Mouse (Mus musculus) hindlimb bud, embryonic 11.5 days (tissue): ENCODE data around the gene Hdac7.
"Not testable (repeated sequence)": the region's sequence is repeated elsewhere in the genome, so short reads cannot be mapped to it uniquely, and the experiment has no call there.

ENCODE experiments used
- DNase-seq: peaks from one replicate; pipeline ENCODE4 v3.0.0-alpha.2; 2012; ENCODE audit warnings: low read depth, low spot score; ENCODE audit errors: extremely low spot score

Gene Hdac7

DNA sequence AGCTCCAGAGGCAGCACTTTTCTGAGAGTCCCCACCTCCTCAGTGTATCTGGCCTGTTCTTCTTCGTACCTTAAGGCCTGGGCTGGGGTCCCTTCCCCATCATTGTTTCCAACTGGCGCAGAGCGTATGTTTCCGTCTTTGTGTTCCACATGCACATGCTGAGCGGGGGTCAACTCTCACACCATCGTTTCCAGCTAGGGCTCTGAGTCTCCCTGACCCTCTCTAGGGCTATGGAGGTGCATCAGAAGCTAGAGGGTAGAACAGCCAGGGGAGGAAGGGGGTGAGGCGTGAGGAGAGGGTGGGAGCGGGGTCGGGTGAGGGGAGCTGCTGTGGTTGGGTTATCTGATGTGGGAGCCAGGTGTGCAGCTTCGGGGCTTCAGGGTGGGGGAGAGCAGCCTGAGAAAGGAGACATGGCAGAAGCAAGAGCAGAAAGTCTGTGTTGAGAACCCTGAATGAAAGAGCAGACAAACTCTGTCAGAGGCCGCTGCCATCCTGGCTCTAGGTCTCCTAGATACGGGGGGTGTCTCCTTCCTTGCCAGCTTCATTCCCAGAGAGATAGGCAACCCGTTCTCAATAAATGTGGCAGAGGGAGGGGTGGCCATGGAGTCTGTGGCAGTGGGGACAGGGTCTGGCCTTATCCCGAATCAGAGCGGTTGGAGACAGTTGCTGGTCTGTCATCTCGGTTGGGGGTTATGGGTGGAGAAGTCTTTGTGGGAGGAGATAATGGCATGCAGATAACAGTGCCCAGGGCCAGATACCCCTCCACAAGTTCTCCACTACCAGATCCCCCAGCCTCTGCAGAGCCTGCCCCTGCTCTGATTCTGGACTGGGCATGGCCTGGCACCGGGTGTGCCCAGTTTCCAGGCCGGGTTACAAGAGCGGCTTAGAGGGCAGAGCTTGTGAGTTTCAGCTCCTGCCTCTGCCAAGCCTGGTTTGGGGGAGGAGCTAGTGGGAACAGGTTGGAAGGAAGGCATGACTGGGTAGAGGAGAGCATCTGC, at the start of gene Hdac7:
Hdac7 (minus strand) TSS at position 466 of the 998 bp plus-strand sequence.
- DNase-seq = no peak

DNA sequence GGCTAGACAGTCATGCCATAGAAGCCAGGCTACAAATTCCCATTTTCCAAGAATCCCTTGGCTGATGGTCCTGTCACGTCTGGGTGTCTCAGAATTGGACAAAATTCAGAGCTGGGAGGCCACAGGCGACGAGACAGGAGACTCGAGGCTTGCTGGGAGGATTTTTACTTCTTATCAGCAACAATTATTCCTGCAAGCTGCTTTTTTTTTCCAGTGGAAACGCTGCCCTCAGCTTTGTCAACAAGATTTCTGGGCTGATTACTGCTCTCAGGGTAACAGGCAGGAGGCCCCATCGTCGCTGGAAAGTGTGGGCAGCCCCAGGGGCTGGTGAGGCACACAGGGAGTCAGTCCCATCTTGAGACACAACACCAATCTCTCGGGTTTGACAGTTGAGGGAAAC, 48.2 kb upstream of the Hdac7 start:
- DNase-seq = no peak

DNA sequence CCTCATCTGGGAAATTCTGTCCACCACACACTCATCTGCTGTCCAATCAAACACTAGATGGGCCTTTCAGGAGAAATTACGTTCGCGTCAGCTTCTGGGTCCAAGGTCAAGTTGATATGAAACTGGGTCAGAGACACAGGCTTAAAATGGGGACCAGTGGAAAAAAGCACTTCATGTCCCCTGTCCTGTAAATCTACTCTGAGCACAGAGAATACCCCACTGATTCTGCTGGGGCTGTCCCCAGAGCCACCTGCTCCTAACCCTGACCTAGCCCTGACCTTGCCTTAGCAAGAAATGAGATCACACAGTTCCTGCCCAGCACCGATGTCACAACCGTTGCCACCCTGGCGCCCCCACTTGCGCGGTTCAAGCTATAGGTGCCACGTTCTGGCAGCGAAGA, 46.1 kb upstream of the Hdac7 start:
- DNase-seq = no peak

DNA sequence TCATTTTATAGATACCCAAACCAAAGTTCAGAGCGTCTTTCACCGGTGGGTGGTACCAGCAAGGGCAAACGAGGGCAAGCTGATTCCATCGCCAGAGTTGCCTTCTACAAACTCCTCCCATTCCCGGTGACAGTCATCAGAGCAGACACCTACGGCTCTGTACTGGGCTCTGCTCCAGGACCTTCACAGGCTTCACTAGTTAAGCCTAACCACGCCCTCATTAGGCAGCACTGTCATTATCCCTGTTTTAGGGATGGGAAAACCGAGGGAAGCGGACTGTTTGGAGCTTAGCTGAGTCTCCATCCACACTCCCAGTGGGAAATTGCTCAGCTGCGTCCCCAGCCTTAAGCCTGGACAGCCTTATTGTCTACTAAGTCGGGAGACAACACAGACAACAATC, 45.7 kb upstream of the Hdac7 start:
- no peak for DNase-seq

DNA sequence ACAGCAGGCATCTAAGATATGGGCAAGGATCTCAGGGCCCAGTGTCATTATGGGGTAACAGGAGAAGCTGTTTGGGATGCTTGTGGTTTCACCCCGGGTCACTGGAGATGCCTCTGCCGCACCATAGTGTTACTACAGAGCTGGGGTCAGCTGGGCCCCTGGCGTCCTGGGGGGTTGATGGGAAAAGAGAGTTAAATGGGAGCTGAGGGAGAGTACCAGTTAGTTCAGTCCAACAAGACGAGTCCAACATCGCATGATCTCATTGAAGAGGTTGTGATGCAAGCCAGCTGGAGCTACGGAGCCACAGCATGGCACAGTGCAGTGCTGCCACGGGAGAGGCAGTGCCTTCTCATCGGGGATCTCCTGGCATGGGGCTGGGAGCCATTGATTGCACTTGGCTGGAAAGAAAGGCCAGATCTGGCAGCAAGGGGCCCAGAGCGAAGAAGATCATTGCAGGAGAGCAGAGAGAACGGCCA, 43.3 kb upstream of the Hdac7 start:
- DNase-seq = no peak

DNA sequence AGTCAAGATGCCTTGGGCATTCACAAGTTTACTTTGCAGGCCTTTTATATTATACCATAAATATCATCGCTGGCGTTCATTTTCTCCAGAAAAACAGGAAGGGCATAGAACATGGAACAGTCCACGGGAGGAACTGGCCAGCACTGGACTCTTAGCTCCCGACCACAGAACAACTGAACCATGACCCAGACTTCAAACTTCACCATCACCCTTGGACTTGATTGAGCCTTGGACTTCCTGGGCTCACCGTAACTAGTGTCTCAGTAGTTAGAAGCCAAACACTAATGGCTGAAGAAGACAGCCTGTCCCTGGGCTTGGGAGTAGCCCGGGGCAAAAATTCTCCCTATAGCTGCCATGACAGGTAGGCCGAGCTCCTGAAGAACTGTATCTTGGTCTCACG, 37.1 kb upstream of the Hdac7 start:
- DNase-seq = no peak

DNA sequence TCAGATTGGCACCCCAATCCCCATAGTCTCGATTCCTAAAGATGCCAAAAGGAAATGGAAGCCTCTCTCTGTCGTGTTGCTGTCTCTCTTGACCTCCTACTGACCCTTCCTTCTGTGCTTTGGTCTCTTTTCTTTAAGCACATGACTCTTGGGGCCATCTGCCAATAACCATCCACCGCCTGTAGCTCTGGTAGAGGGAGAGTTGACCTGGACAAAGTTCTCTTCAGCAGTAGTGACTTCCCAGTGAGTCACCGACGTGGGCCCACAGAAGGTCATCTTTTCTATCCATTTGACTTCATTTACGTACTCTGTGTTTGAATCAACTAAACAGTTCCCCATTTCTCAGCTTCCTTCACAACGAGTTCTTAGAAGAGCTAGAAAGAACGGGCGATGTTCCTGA, 36.1 kb upstream of the Hdac7 start:
- DNase-seq = no peak

DNA sequence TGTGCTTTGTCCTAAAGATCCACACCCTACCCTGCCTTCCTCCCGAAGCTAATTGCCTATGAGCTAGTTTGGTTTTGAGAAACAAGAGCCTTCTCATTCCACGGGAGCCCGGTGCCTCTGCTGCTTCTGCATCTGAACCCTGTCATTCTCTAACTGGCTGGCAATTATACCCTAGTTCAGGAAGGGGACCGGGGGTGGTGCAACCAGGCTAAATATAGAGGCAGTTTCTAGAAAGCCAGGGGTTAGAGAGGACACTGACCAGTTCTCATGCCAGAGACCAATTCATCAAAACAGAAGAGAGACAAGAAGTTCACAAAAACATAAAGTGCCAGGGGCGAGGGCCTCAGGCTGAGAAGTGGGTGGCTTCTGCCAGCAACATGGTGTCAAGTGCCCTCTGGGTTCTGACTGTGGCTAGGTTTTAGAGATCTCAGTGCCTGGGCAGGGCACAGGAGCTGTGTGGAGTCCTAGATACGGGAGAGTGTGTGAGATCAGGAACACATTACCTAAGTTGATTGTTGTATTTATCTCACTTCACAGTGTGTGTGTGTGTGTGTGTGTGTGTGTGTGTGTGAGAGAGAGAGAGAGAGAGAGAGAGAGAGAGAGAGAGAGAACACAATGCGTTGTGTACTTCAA, 34.5 kb upstream of the Hdac7 start:
- no peak for DNase-seq

DNA sequence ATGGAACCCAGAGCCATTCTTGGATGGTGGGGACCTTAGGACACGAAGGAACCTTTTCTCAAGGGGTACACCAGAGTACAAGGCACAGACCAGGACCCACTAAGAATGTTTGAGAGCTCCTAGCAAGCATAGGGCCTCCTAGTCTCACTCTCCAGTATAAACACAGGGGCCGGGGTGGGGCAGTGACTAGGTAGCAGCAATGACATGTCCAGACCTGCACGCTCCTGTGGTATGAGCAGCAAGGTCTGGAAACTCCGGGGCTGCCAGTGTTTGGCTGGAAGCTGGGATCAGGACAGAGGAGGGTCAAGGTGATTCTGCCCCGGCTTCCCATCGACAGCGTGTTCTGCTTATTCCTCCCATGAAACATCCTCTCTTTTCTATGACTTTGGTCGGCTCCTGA, 31.5 kb upstream of the Hdac7 start:
- no peak for DNase-seq

DNA sequence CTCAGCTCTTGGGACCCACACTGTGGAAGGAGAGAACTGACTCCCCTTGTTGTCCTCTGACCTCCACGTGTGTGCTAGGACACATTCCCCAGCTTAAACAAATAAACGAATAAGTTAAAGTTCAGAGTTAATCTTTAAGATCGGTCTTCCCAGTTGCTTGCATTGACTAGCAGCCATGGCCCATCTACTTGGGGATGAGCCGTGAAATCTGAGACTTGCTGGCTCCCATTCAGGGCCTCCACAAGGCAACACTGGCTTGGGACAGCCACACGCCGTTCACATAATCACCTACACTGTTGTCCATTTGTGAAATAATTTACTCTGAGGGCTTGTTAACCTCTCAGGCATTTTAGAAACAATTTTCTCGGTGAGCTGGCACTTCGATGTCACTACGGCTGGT, 29.4 kb upstream of the Hdac7 start:
- DNase-seq = no peak

DNA sequence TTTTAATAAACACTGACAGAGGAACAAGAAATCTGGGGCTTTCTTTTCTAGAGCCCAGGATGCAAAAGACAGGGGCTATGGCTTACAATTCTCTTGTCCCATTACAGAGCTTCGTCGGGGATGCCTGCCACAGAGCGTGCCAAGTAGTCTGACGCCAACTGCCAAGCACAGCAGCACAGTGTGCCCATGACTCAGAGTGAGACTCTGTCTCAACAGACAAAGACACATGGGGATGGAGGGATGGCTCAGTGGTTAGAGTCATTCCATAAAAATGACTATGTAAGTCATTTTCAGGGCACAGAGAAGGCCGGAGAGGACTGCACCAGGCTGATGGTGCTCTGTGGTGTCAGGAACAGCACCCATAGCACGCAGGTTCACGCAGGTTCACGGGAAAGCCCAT, 27.9 kb upstream of the Hdac7 start:
- no peak for DNase-seq

DNA sequence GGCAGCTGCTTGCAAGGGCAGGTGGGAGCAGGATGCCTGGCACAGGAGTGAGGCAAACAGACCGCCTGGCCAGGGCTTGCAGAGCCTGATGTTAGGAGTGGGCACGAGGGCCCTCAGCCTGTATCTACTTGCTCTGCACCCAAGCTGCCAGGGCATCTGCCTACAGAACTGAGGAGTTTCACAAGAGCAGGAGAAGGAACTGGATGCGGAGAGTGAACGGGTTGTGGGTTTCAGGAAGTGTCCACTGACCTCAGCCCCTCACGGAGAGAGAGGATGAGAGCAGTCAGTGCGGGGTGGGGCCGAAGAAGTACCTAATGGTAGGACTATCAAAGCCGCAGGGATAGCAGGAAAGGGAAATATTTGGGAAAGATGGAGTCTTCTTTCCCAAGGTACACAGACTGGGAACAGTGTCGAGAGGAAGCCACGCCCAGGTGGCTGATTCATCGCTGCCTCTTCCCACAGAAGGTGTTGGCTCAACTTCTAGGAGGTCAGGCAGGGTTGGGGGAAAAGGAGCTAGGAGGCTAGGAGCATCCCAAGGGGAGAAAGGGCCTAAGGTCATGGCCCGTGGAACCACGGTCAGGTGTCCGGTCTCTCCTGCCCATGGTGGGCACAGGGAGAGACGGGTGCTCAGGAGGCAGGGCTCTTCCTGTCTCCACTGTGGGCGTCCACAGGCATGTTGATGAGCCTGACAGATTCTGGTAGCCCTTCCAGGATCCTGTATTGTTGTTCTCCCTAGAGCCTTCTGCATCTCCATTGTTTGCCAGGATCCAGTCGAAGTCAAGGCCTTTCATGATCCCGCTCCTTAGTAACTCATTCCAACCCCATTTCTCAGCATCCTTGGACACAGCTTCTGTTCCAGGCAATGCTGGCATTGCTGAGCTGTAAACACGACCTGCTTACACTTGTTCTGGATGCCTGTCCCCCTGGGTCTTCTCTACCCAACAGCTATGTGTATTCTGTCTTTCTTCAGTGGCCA, 27.0 kb upstream of the Hdac7 start:
- DNase-seq = no peak

DNA sequence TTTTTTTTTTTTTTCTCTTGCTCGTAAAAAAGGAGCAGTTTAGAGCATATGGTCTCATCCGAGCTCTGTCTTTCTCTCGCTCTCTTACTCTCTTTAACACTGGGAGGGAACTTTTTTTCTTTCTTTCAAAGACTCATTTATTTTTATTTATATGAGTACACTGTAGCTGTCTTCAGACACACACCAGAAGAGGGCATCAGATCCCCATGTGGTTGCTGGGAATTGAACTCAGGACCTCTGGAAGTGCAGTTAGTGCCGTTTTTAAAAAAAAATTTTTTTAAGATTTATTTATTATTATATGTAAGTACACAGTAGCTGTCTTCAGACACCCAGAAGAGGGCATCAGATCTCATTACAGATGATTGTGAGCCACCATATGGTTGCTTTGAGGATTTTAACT, 25.8 kb upstream of the Hdac7 start:
- not testable (repeated sequence) for DNase-seq

DNA sequence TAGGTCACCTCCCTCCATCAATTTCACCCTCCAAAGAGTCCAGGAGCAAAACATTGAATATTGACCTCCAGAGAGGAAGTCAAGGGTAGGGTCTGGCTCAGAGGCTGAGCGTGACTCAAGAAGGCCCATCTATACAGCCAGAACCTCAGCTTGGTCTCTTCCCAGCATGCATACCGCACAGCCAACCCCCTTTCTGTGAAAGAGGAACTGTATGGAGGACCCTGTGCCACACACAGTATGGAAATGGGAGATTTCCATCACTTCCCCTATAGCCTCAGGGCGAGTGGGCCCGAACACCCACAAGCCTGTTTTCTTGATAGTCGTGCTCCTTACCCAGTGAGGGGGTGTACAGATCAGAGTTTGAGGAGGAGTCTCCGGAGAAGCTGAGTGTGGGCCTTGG, 24.7 kb upstream of the Hdac7 start:
- no peak for DNase-seq

DNA sequence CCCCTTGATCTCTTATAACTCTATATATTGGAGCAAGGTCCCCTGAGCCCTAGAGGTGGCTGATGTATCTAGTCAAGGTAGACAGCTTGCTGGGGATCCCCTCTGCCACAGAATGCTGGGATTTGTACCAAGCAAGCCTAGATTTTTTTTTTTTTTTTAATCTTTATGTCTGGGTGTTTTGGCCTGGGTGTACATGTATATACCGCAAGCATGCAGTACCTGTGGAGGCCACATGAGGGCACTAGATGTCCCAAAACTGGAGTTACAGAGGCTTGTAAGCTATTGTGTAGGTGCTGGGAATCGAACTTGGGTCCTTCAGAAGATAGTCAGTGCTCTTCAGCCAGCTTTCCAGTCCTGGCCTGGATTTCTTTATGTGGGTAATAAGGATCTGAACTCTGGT, 21.7 kb upstream of the Hdac7 start:
- no peak for DNase-seq

DNA sequence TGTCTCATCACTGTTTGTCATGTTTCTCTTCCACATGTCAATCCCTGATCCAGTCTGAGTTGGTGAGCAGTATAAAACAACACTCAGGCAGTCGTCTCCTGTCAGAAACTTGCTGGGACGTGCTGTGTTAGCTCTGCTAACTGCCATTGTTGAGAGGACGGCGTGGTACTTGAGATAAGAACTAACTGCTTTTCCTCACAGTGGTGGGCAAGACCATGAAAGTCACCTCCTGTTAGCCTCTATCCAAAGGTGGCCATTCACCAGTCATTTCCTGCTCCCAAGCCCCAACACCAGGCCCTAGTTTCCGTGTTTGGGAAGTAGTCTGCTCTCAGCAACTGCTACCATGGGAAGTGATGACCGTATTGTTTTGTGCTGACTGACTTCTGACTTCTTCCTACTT, 20.9 kb upstream of the Hdac7 start:
- DNase-seq = no peak

DNA sequence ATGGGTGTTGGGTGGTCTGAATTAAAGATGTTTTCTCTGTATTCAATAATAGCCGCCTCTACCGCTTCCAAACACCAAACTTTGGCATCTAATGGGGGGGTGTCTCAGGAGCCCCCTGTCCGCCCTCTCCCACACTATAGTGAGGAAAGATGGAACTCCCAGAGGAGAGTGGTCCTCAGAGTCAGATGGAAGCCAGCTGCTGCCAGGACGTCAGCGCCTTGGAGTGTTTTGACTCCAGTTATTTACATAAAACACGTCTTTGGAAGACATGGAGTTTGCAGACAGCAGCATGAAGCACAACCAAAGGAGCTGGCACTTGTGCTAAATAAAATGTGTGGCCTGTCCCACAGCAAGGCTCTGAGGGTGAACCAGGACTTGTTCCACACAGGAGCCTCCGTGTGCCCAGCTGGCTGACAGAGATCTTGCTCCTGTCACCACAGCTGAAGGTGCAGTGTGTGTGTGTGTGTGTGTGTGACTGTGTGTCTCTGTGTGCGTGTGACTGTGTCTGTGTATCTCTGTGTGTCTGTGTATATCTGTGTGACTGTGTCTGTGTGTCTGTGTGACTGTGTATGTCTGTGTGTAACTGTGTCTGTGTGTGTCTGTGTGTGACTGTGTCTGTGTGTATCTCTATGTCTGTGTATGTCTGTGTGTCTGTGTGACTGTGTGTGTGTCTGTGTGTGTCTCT, 20.2 kb upstream of the Hdac7 start:
- no peak for DNase-seq

DNA sequence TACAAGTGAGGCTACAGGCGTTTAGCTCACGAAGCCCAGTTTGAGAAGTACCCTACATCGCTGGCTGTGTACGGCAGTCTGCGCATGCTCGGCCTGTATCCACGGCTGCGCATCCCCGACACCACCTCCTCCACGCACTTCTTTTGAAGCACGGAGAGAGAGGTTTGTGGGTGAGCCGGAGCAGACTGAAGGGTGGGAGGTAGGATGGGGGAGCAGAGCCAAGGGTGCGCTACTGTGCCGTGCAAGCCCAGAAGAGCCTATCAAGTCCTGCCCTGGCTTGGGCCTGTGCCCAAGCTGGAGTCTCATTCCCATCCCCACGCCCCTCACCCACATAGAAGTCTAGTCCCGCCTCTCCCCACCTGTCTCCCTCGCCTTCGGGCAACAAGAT, 19.2 kb upstream of the Hdac7 start:
- DNase-seq = no peak

DNA sequence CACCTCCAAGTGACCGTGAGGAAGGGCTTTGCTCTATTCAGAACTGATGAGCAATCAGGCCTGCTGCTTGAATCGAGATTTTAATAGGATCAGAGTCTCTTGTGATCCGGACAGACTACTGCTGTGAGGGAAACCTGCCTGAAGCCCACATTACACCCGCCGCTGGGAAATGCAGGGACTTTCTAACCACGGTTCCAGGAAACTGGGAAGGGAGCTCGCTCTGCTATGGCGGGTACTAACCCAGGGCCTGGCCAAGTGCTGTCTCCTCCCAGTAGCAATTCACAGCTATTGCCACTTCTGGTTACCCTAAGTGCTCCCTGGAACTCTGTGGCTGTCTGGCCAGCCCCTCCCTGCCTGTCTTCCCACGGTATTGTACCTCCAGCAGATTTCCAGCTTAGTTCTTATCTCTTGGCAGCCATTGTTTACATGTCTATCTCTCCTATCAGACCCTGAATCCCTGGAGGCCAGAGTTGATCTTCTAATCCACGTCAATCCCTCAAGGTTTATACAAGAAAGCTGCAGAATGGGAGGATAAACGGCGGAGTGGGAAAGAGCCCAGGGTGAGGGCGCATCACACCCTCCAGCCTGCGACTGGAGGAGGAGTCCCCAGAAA, 18.7 kb upstream of the Hdac7 start:
- no peak for DNase-seq

DNA sequence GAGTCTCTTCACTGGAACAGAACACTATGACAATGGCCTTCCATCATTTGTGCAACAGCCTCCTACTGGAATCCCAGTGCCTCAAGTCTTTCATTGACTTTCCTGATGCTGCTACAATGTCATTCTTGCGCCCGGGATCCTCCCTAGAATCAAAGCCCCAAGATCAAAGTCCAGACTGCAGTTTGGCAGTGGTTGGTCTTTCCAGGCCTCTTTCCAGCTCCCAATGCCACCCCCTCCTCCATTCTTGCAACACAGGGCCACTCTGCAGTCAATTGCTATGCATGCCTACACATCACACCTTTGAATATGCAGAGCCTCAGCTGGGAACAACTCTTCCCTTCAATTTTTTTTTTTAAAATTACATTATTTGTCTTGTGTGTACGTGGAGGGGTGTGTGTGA, 16.1 kb upstream of the Hdac7 start:
- DNase-seq = no peak
